Mouse (Mus musculus) kidney, embryonic 15.5 days (tissue): ENCODE results near the gene Slc16a11. TPM values are rescaled to one million over a fixed set of nuclear protein-coding genes. Genes with fewer than 3 reads are reported as not detected.
A peak's percentile ranks its signal among the peaks of the same experiment; 100 is the strongest.
"Not testable (repeated sequence)": the region's sequence is repeated elsewhere in the genome, so short reads cannot be mapped to it uniquely, and the experiment has no call there.

ENCODE experiments used
- ATAC-seq: fragments of 200-750 bp; cut with Nextera tagmentation; replicated peaks from 2 replicates; pipeline ENCODE4 v1.8.0; 2017; ENCODE audit warnings: moderate TSS enrichment; ENCODE audit not compliant: low FRiP score
- H3K27ac ChIP-seq: fragments of 300-500 bp; sonication (generic); 2 replicates; pipeline ENCODE4 v1.5.1; 2015; ENCODE audit warnings: mild to moderate bottlenecking, inconsistent platforms
- H3K27me3 ChIP-seq: fragments of 300-500 bp; sonication (generic); 2 replicates; pipeline ENCODE4 v1.6.1; 2015; ENCODE audit warnings: inconsistent platforms
- H3K36me3 ChIP-seq: fragments of 300-500 bp; sonication (generic); 2 replicates; pipeline ENCODE4 v1.6.1; 2015; ENCODE audit warnings: inconsistent platforms
- H3K4me1 ChIP-seq: fragments of 300-500 bp; sonication (generic); 2 replicates; pipeline ENCODE4 v1.6.1; 2015; ENCODE audit warnings: inconsistent platforms
- H3K4me2 ChIP-seq: fragments of 300-500 bp; sonication (generic); 2 replicates; pipeline ENCODE4 v1.6.1; 2015; ENCODE audit warnings: moderate library complexity, mild to moderate bottlenecking, inconsistent platforms
- H3K4me3 ChIP-seq: fragments of 300-500 bp; sonication (generic); replicated peaks from 2 replicates; pipeline ENCODE4 v1.5.1; 2015; ENCODE audit warnings: mild to moderate bottlenecking, inconsistent platforms
- H3K9ac ChIP-seq: fragments of 300-500 bp; sonication (generic); 2 replicates; pipeline ENCODE4 v1.6.1; 2015; ENCODE audit warnings: mild to moderate bottlenecking, inconsistent platforms
- H3K9me3 ChIP-seq: fragments of 300-500 bp; sonication (generic); replicated peaks from 2 replicates; pipeline ENCODE4 v1.6.1; 2016; ENCODE audit warnings: inconsistent platforms
- WGBS: fragments of 180-500 bp; shearing (Covaris S2); methylation state at CpG from one replicate; pipeline ENCODE4 v1.1.7; 2015; ENCODE audit warnings: mixed read lengths; 5-methylcytosine and 5-hydroxymethylcytosine counted together
- polyA plus RNA-seq: library from polyadenylated mRNA; unstranded; fragments of >200 nt; fragmentation: Nextera tagmentation; extraction: Ambion mirVana; gene quantifications from 2 replicates; pipeline ENCODE4 v1.2.1, GENCODE M21; 2015

Gene Slc16a11
- 4.3 and 5.8 TPM in 2 replicates for polyA plus RNA-seq

DNA sequence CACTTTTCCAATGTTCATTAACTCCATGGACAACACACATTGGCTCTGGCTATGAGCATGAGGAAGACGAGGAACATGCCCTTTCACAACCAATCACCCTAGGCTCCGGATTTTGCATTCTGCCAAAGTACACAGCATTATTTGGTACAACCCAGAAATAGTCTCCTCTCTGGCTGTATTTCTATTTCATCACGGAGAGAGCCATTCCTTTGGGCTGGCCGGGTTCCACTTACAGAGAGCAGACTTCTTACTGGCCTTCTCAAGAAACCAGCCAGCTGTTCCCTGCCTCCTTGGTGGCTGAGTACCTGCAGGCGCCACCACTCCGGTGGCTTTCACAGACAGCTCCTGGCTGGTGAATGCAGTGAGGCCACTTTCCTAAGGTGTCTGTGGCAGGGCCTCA, at the start of gene Slc16a11:
Gene Slc16a11, plus strand, starts transcription at position 330 of the 400 bp plus-strand sequence.
- Histone ChIP-seq H3K9me3 (no peaks in the 10 kb centered on the region), H3K27me3 (peaks cover 66% of the 10 kb centered on the region), H3K27ac (0 out of 2 replicates have a peak within 1 kb of the TSS, but pooled peaks have one; percentile 32), H3K4me2 (peak within 1 kb of the TSS; percentile 74), H3K36me3 (peaks cover 3% of the 10 kb centered on the region; the same call in 1 of the 2 replicates), H3K4me3 (peak within 1 kb of the TSS; percentile 38), H3K9ac (peak within 1 kb of the TSS; percentile 43; the same call in 1 of the 2 replicates), H3K4me1 (peaks cover 33% of the 10 kb centered on the region)
- 65% methylated on average over 6 of the region's 6 CpGs for WGBS
- ATAC-seq: no peak

DNA sequence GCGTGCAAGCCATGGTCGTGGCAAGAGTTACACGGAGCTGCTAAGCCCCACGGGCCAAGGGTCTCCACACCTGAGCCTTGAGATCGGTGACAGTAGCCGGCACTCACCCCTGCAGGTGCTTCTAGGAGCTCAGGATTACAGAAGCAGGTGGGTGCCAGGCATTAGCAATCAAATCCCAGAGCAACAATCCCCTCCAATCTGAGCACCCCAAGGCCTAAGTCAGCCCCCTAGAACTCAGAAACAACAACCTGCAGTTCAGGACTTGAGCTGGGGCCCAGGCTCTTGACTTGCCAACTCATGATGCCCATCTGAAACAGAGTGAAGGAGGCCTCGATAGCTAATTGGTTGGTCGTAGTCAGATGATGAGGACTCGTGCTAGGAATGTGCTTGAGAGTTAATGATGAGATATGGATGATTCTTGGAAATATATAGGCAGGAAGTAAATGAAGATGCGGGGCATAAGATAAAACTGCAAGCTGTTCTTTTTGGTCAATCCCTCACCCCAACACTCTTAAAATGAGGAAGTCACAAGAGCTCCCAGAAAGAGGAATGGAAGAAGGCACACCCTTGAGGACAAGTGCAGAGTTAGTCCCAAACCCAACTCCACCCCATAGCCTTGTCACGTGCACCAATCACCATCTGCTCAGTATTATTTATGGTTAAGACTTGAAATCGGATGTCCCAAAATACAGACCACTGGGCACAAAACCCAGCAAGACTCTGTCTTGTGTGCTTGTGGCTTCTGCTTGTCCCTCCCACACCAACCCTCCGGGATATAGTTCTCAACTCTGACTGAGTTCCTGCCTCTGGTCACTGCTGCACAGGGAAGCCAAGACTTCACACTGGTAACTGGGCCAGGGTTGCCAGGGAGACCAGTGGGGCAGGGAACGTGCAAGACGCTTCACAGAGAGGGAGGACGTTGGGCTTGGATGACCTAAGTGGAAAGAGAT, 46.3 kb upstream of the Slc16a11 start:
- Histone ChIP-seq H3K27me3 (no peaks in the 10 kb centered on the region), H3K4me1 (peaks cover 12% of the 10 kb centered on the region), H3K27ac (no peak overlapping the region), H3K9ac (no peak overlapping the region), H3K4me2 (no peak overlapping the region), H3K4me3 (no peak overlapping the region), H3K36me3 (no peaks in the 10 kb centered on the region), H3K9me3 (no peaks in the 10 kb centered on the region)
- ATAC-seq: no peak
- 76% methylated on average over 16 of the region's 16 CpGs for WGBS

DNA sequence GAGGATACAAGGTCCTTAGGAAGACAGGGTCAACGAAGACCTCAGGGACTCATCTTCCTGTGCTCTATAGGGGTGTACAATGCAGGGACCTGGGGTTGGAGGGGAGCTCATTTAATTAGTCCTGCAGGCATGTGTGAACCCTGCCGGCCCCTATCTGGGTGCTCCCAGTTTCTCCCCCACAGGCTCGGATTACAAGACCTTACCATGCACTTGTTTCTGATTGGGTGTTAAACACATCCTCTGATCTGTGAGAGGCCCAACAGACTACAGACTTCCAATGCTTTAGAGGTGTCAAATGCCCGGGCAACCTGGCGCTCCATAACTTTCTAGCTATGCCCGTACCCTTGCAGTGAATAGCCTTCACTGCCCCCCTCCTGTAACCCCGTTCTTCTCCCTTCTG, 44.4 kb upstream of the Slc16a11 start:
- H3K27ac ChIP-seq: no peak overlapping the region
- H3K36me3 ChIP-seq: no peaks in the 10 kb centered on the region
- peak; percentile 36; the same call in 1 of the 2 replicates for ATAC-seq
- H3K4me2 ChIP-seq: no peak overlapping the region; the same call in 1 of the 2 replicates
- no peaks in the 10 kb centered on the region for H3K27me3 ChIP-seq
- H3K9ac ChIP-seq: no peak overlapping the region
- WGBS: 32% methylated on average over 7 of the region's 7 CpGs
- H3K4me1 ChIP-seq: peaks cover 12% of the 10 kb centered on the region
- H3K4me3 ChIP-seq: no peak overlapping the region
- no peaks in the 10 kb centered on the region for H3K9me3 ChIP-seq

DNA sequence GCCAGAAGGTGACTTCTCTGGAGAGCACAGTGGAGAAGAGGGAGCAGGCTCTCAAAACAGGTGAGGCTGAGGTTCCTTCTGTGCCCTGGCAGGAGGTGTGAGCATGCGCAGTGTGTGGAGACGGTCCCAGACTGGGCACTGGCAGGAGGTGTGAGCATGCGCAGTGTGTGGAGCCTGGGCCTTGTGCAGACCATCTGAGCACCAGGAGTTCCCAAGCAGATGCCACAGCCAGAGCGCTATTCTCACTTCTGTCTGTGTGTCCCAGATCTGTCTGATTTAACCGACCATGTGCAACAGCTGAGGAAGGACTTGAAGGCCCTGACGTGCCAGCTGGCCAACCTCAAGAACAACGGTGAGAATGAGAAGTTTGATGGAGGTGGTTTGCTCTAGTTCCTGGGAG, 43.1 kb upstream of the Slc16a11 start:
- 91% methylated on average over 7 of the region's 7 CpGs for whole genome bisulfite sequencing
- not testable (repeated sequence) for H3K9ac ChIP-seq, H3K36me3 ChIP-seq, H3K9me3 ChIP-seq, H3K27me3 ChIP-seq, H3K4me2 ChIP-seq, H3K4me3 ChIP-seq, ATAC-seq, H3K27ac ChIP-seq
- H3K4me1 ChIP-seq: peaks cover 12% of the 10 kb centered on the region

DNA sequence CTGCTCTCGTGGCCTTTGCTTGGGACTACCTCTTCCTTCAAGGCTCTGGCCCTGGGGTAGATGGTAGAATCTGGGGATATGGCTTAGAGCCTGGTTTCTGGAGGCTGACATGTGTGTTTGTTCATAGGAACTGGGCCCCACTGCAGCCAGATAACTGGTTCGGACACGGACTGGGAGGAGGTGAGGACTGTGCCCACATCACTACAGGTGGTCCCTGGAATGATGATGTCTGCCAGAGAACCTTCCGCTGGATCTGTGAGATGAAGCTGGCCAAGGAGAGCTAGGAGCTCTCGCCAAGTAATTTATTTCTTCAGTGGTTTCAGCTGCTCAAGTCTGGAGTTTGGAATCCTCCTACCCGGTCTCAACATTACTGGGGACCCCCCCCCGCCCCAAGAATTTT, 42.3 kb upstream of the Slc16a11 start:
- H3K9ac ChIP-seq: no peak overlapping the region
- H3K27ac ChIP-seq: no peak overlapping the region
- no peaks in the 10 kb centered on the region for H3K27me3 ChIP-seq
- no peak overlapping the region for H3K4me3 ChIP-seq
- no peak for ATAC-seq
- 83% methylated on average over 7 of the region's 7 CpGs for WGBS
- no peaks in the 10 kb centered on the region for H3K9me3 ChIP-seq
- H3K4me2 ChIP-seq: no peak overlapping the region
- peaks cover 12% of the 10 kb centered on the region for H3K4me1 ChIP-seq
- no peaks in the 10 kb centered on the region for H3K36me3 ChIP-seq

DNA sequence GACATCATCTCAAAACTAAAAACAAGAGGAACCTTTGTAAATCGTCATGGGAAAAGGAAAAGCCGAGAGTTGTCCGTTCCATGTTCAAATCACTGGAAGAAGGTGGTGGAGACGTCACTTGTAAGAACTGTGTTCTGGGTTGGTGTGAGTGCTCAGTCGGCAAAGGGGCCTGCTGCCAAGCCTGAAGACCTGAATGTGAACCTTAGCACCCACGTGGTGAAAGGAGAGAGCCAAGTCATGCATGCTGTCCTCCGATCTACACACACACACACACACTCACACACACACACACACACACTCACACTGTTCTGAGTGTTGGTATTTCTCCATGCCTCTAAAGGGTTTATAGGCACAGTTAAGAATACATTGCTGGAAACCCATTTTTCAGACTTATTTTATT, 41.4 kb upstream of the Slc16a11 start:
- ATAC-seq: no peak
- WGBS: 78% methylated on average over 7 of the region's 7 CpGs

DNA sequence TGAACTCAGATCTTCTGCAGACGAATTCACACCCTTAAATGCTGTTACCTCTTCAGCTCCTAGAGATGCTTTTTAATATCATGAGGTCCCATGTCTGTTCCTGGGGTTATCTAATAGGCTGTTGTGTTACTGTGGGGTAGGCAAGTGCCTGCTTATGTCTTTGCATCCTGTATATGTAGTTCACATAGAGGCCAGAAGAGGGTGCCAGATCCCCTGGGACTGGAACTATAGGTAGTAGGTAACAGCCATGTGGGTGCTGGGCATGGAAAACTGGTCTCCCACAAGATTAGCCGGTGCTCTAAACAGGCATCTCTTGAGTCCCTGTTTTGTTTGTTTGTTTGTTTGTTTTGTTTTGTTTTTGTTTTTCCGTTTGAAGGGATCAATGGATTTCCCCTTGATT, 40.7 kb upstream of the Slc16a11 start:
- ATAC-seq: no peak
- Histone ChIP-seq H3K9ac (no peak overlapping the region), H3K27ac (no peak overlapping the region), H3K36me3 (no peaks in the 10 kb centered on the region), H3K4me2 (no peak overlapping the region), H3K27me3 (no peaks in the 10 kb centered on the region), H3K4me1 (peaks cover 12% of the 10 kb centered on the region), H3K9me3 (no peaks in the 10 kb centered on the region), H3K4me3 (no peak overlapping the region)
- 54% methylated on average over 3 of the region's 3 CpGs for WGBS

More for the DNA sequence above, 41.4 kb upstream of the Slc16a11 start:
- H3K27me3 ChIP-seq: no peaks in the 10 kb centered on the region
- H3K9me3 ChIP-seq: no peaks in the 10 kb centered on the region
- H3K4me3 ChIP-seq: no peak overlapping the region
- H3K9ac ChIP-seq: no peak overlapping the region
- no peaks in the 10 kb centered on the region for H3K36me3 ChIP-seq
- no peak overlapping the region for H3K27ac ChIP-seq
- no peak overlapping the region for H3K4me2 ChIP-seq
- H3K4me1 ChIP-seq: peaks cover 12% of the 10 kb centered on the region

DNA sequence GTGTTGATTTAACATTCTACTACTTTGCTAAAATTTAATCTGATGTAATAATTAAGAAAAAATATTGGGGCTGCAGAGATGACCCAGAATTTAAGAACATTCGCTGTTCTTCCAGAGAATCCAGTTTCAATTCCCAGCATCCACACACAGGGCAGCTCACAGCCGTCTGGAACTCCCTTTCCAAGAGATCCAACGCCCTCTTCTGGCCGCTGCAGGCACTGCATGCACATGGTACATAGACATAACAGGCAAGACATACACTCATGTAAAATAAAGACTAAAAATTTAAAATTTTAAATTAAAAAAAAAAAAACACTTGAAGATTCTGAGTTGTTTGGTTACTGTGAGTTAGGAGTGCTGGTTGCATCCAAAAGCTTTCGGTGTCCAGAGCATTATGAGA, 40.3 kb upstream of the Slc16a11 start:
- 55% methylated on average over 5 of the region's 5 CpGs for WGBS
- Histone ChIP-seq H3K4me2 (no peak overlapping the region), H3K27ac (no peak overlapping the region), H3K9ac (no peak overlapping the region), H3K4me3 (no peak overlapping the region), H3K36me3 (no peaks in the 10 kb centered on the region), H3K27me3 (no peaks in the 10 kb centered on the region), H3K9me3 (no peaks in the 10 kb centered on the region), H3K4me1 (peaks cover 12% of the 10 kb centered on the region)
- ATAC-seq: no peak

DNA sequence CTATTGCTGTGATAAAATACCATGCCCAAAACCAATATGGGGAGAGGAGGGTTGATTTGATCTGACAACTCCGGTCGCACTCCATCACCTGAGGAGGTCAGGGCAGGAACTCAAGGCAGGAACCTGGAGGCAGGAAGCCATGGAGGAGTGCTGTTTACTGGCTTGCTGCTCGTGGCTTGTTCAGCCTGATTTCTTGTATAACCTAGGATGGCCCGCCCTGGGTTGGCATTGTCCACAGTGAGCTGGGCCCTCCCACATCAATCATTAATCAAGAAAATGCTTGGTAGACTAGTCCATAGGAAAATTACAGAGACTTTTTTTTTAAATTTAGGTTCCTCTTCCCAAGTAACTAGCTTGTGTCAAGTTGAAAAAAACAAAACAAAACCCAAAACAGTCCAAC, 38.1 kb upstream of the Slc16a11 start:
- Histone ChIP-seq H3K27me3 (no peaks in the 10 kb centered on the region), H3K9ac (no peak overlapping the region), H3K4me3 (no peak overlapping the region), H3K9me3 (no peaks in the 10 kb centered on the region), H3K36me3 (no peaks in the 10 kb centered on the region), H3K27ac (no peak overlapping the region), H3K4me1 (no peaks in the 10 kb centered on the region), H3K4me2 (no peak overlapping the region)
- WGBS: 78% methylated on average over 4 of the region's 4 CpGs
- ATAC-seq: no peak

DNA sequence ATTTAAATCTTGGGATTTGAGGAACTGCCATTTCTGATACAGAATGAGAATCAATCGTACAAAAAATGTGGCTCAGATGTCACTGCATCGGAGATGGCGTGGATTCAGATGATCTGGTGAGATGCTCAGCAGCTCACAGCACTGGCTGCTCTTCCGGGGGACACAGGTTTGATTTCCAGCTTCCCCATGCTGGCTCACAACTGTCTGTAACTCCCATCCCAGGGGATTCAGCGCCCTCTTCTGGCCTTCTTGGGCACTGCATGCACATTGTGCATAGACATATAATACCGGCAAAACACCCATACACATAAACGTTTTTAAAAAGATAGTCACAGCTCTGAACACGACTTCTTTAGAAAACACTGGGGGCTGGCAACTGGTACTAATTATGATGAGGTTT, 34.9 kb upstream of the Slc16a11 start:
- no peaks in the 10 kb centered on the region for H3K36me3 ChIP-seq
- no peaks in the 10 kb centered on the region; the same call in 1 of the 2 replicates for H3K27me3 ChIP-seq
- no peak for ATAC-seq
- H3K4me2 ChIP-seq: no peak overlapping the region
- no peak overlapping the region for H3K27ac ChIP-seq
- H3K9ac ChIP-seq: no peak overlapping the region
- 75% methylated on average over 8 of the region's 8 CpGs for WGBS
- H3K9me3 ChIP-seq: no peaks in the 10 kb centered on the region
- H3K4me1 ChIP-seq: no peaks in the 10 kb centered on the region
- no peak overlapping the region for H3K4me3 ChIP-seq

DNA sequence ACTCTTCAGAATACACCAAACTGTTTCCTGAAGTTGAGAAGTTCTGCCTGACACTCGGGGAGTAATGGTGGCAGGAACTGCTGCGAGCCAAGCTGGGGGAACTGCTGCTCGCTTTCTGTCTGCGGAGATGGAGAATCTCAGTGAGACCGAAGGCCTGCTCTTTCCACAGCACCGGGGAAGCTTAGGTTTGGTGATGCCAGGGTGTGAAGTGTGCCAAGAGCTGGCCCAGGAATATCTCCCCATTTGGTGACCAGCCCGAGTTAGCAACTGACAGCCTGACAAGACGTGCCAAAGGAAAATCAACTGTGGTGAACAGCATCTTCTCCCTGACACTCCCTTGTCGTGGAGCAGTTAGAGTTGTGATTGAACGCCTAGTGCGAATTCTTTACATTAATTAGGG, 34.2 kb upstream of the Slc16a11 start:
- no peak overlapping the region for H3K27ac ChIP-seq
- ATAC-seq: no peak
- no peak overlapping the region for H3K9ac ChIP-seq
- no peak overlapping the region for H3K4me2 ChIP-seq
- H3K4me1 ChIP-seq: no peaks in the 10 kb centered on the region
- H3K4me3 ChIP-seq: no peak overlapping the region
- H3K9me3 ChIP-seq: no peaks in the 10 kb centered on the region
- 81% methylated on average over 11 of the region's 11 CpGs for WGBS
- no peaks in the 10 kb centered on the region; the same call in 1 of the 2 replicates for H3K27me3 ChIP-seq
- H3K36me3 ChIP-seq: no peaks in the 10 kb centered on the region

DNA sequence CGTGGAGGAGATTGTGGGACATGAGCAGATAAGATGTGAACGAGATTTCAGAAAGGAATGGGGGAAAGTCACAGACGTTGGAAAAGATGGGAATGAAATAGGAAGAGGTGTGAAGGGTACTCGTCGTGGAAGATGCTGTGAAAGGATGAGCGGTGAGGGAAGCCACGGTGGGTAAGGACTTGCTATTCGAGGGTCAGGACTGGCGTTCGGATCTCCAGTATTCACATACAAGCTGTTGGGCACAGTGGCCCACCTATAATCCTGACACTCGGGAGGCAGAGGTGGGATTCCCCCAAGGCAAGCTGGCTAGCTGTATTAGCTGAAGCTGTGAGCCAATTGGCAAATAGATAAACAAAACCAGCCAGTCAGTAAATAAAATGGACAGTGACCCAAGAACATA, 33.8 kb upstream of the Slc16a11 start:
- Histone ChIP-seq H3K4me3 (no peak overlapping the region), H3K4me2 (no peak overlapping the region), H3K27ac (no peak overlapping the region), H3K4me1 (no peaks in the 10 kb centered on the region), H3K36me3 (no peaks in the 10 kb centered on the region), H3K9me3 (no peaks in the 10 kb centered on the region), H3K27me3 (no peaks in the 10 kb centered on the region; the same call in 1 of the 2 replicates), H3K9ac (no peak overlapping the region)
- ATAC-seq: no peak
- WGBS: 81% methylated on average over 11 of the region's 11 CpGs
